Mouse (Mus musculus) neural tube, embryonic 13.5 days (tissue): ENCODE measurements at regions not wholly inside any gene's neighbourhood (a gene's known extent, or its start where the extent isn't known, plus 50 kb on each side); places are given as distances from the start of the nearest gene placed in this dataset.
A peak's percentile ranks its signal among the peaks of the same experiment; 100 is the strongest.

Experiments used
- ATAC-seq: fragments of 200-750 bp; cut with Nextera tagmentation; 2 replicates; pipeline ENCODE4 v1.8.0; 2017; ENCODE audit warnings: low read depth, mild to moderate bottlenecking, moderate TSS enrichment, moderate library complexity
- H3K27ac ChIP-seq: fragments of 300-500 bp; sonication (generic); replicated peaks from 2 replicates; pipeline ENCODE4 v1.5.1; 2015; ENCODE audit warnings: moderate library complexity, mild to moderate bottlenecking, inconsistent platforms
- H3K27me3 ChIP-seq: fragments of 300-500 bp; sonication (generic); 2 replicates; pipeline ENCODE4 v1.6.1; 2015; ENCODE audit warnings: mild to moderate bottlenecking, inconsistent platforms
- H3K36me3 ChIP-seq: fragments of 300-500 bp; sonication (generic); 2 replicates; pipeline ENCODE4 v1.6.1; 2015; ENCODE audit warnings: mild to moderate bottlenecking, inconsistent platforms
- H3K4me1 ChIP-seq: fragments of 300-500 bp; sonication (generic); replicated peaks from 2 replicates; pipeline ENCODE4 v1.6.1; 2015; ENCODE audit warnings: inconsistent platforms
- H3K4me2 ChIP-seq: fragments of 300-500 bp; sonication (generic); 2 replicates; pipeline ENCODE4 v1.6.1; 2015; ENCODE audit warnings: inconsistent platforms, mild to moderate bottlenecking, moderate library complexity
- H3K4me3 ChIP-seq: fragments of 300-500 bp; sonication (generic); 2 replicates; pipeline ENCODE4 v1.5.1; 2015; ENCODE audit warnings: mild to moderate bottlenecking, inconsistent platforms
- H3K9ac ChIP-seq: fragments of 300-500 bp; sonication (generic); 2 replicates; pipeline ENCODE4 v1.6.1; 2015; ENCODE audit warnings: moderate library complexity, mild to moderate bottlenecking, inconsistent platforms
- H3K9me3 ChIP-seq: fragments of 300-500 bp; sonication (generic); 2 replicates; pipeline ENCODE4 v1.6.1; 2016; ENCODE audit warnings: inconsistent platforms
- WGBS: fragments of 180-500 bp; shearing (Covaris S2); methylation state at CpG from one replicate; pipeline ENCODE4 v1.1.7; 2015; 5-methylcytosine and 5-hydroxymethylcytosine counted together

DNA sequence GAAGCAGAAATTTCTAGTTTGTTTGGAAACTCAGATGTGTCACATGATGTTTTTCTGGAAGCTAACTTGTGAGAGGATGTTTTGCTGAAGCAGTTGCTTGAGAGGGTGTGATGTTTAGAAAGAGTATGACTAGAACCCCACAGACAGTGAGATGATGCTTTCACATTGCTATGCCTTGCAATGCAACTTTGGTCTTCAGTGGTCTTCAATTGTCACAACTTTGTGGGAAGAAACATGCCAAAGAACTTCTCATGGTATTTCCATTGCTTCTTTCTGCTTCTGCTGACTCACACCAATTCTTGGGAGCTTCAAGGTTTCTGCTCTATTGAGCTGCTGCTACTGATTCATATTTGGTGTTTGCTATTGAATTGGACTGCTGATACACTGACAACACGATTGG lies 365.3 kb upstream of the Tmem229a start:
- Histone ChIP-seq H3K36me3 (no peaks in the 10 kb centered on the region), H3K4me3 (no peak overlapping the region), H3K4me2 (no peak overlapping the region), H3K27me3 (no peaks in the 10 kb centered on the region), H3K9me3 (no peaks in the 10 kb centered on the region), H3K27ac (no peak overlapping the region), H3K9ac (no peak overlapping the region), H3K4me1 (no peaks in the 10 kb centered on the region)
- ATAC-seq: no peak
- WGBS: 68% methylated on average over 1 of the region's 1 CpGs

DNA sequence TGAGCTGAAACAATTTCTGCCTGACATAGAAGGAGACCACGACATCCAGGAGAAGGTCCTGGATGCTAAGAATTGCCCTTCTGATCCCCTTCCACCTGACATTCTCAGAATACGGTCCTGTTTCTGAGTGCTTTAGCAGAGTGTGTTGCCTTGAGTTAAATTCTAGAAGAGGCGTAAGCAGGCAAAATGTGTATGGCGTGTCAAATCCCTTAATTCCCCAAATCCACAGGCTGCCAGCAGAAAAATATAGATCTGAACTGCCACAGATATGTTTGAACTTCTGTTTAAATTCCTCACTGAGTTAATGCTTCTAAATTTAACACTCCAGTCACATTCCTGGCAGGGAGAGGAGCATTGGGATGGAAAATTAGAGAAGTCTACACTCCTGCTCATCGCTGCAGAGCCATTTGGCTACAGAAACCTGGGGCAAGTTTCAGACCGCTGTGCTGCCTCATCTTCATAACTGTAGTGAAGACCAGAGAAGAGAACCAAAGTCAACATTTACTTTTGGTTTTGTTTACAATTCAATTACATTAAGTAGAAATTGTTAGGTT lies 364.3 kb upstream of the Tmem229a start:
- Histone ChIP-seq H3K9me3 (no peaks in the 10 kb centered on the region), H3K36me3 (no peaks in the 10 kb centered on the region), H3K4me3 (no peak overlapping the region), H3K27me3 (no peaks in the 10 kb centered on the region), H3K4me1 (no peaks in the 10 kb centered on the region), H3K9ac (no peak overlapping the region), H3K4me2 (no peak overlapping the region), H3K27ac (no peak overlapping the region)
- 90% methylated on average over 6 of the region's 6 CpGs for WGBS
- no peak for ATAC-seq

DNA sequence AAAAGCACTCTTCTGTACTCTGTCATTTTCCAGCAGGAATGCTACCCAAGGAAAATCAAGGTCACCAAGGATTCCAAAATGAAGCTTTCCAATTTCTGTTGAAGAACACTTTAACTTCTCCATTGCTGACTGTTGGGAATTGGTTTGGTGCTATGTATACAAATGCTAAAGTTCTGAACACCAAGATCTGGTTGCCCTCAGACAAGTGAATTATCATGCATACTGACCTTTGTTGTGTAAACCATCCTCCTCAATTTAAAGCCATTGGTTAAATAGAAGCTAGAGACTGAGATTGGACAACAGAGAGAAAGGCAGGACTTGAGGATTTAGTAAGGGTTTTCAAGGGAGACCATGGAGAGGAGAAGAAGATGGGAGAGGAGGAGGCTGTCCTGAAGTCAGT lies 351.4 kb upstream of the Tmem229a start:
- H3K36me3 ChIP-seq: no peaks in the 10 kb centered on the region
- no peak for ATAC-seq
- no peaks in the 10 kb centered on the region for H3K9me3 ChIP-seq
- H3K4me3 ChIP-seq: no peak overlapping the region
- H3K4me1 ChIP-seq: no peaks in the 10 kb centered on the region
- no peaks in the 10 kb centered on the region for H3K27me3 ChIP-seq
- no peak overlapping the region for H3K27ac ChIP-seq
- no peak overlapping the region for H3K4me2 ChIP-seq
- no peak overlapping the region for H3K9ac ChIP-seq

GRCm38 (mm10) chr6:25304844-25305504 lies 348.9 kb upstream of the Tmem229a start:
- H3K36me3 ChIP-seq: no peaks in the 10 kb centered on the region
- 74% methylated on average over 4 of the region's 4 CpGs for WGBS
- no peaks in the 10 kb centered on the region for H3K4me1 ChIP-seq
- H3K9me3 ChIP-seq: no peaks in the 10 kb centered on the region
- no peak overlapping the region for H3K9ac ChIP-seq
- no peak overlapping the region for H3K27ac ChIP-seq
- H3K4me2 ChIP-seq: no peak overlapping the region
- ATAC-seq: peak; percentile 82; the same call in 1 of the 2 replicates
- no peak overlapping the region for H3K4me3 ChIP-seq
- H3K27me3 ChIP-seq: no peaks in the 10 kb centered on the region

DNA sequence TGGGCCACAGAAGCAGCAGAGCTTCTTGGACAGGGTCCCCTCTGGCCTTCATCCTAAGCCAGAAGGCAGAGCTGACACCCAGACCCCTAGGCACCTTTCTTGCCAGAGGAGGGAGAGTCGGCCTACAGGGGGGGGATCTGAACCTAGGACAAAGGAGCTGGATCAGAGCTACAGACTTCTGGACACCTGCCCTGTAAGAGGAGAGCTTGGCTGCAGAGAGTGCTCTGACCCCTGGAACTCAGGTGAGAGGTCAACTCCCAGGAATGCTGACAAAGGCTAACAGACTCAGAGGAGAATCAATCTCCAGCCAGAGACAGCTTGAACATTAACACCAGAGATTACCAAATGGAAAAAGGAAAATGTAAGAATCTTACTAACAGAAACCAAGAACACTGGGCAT lies 335.5 kb upstream of the Tmem229a start:
- Histone ChIP-seq H3K9ac (no peak overlapping the region), H3K4me1 (no peaks in the 10 kb centered on the region), H3K4me3 (no peak overlapping the region), H3K36me3 (no peaks in the 10 kb centered on the region), H3K4me2 (no peak overlapping the region), H3K27ac (no peak overlapping the region), H3K27me3 (no peaks in the 10 kb centered on the region), H3K9me3 (no peaks in the 10 kb centered on the region)
- no peak for ATAC-seq
- WGBS: 89% methylated on average over 1 of the region's 1 CpGs

- Histone ChIP-seq H3K4me1 (no peaks in the 10 kb centered on the region), H3K9me3 (no peaks in the 10 kb centered on the region), H3K4me3 (no peak overlapping the region), H3K27me3 (no peaks in the 10 kb centered on the region), H3K36me3 (no peaks in the 10 kb centered on the region), H3K4me2 (no peak overlapping the region), H3K9ac (no peak overlapping the region), H3K27ac (no peak overlapping the region)
- WGBS: 88% methylated on average over 4 of the region's 4 CpGs
- no peak for ATAC-seq
Observed at GRCm38 (mm10) chr6:25287591-25287990, 331.5 kb upstream of the Tmem229a start.

- Histone ChIP-seq H3K4me3 (no peak overlapping the region), H3K27me3 (no peaks in the 10 kb centered on the region), H3K9me3 (no peaks in the 10 kb centered on the region), H3K36me3 (no peaks in the 10 kb centered on the region), H3K9ac (no peak overlapping the region), H3K4me1 (no peaks in the 10 kb centered on the region), H3K4me2 (no peak overlapping the region), H3K27ac (no peak overlapping the region)
- ATAC-seq: no peak
- WGBS: 91% methylated on average over 6 of the region's 6 CpGs
Observed at GRCm38 (mm10) chr6:25286313-25286712, 330.2 kb upstream of the Tmem229a start.

- H3K27me3 ChIP-seq: no peaks in the 10 kb centered on the region
- H3K27ac ChIP-seq: no peak overlapping the region
- 21% methylated on average over 1 of the region's 1 CpGs for WGBS
- no peak overlapping the region for H3K9ac ChIP-seq
- peaks cover 10% of the 10 kb centered on the region for H3K4me1 ChIP-seq
- no peaks in the 10 kb centered on the region for H3K36me3 ChIP-seq
- H3K4me3 ChIP-seq: no peak overlapping the region
- ATAC-seq: peak; percentile 86
- H3K4me2 ChIP-seq: no peak overlapping the region
- no peaks in the 10 kb centered on the region for H3K9me3 ChIP-seq
Observed at GRCm38 (mm10) chr6:25278509-25278908, 322.4 kb upstream of the Tmem229a start.

GRCm38 (mm10) chr6:25277703-25278447 lies 321.8 kb upstream of the Tmem229a start:
- H3K9me3 ChIP-seq: no peaks in the 10 kb centered on the region
- H3K4me3 ChIP-seq: no peak overlapping the region
- no peak overlapping the region for H3K9ac ChIP-seq
- 52% methylated on average over 8 of the region's 8 CpGs for WGBS
- H3K27me3 ChIP-seq: no peaks in the 10 kb centered on the region
- peak; percentile 72; the same call in 1 of the 2 replicates for ATAC-seq
- H3K36me3 ChIP-seq: no peaks in the 10 kb centered on the region
- peaks cover 10% of the 10 kb centered on the region for H3K4me1 ChIP-seq
- no peak overlapping the region for H3K27ac ChIP-seq
- H3K4me2 ChIP-seq: no peak overlapping the region

GRCm38 (mm10) chr6:25276221-25276620 lies 320.1 kb upstream of the Tmem229a start:
- 49% methylated on average over 2 of the region's 2 CpGs for WGBS
- no peak for ATAC-seq

DNA sequence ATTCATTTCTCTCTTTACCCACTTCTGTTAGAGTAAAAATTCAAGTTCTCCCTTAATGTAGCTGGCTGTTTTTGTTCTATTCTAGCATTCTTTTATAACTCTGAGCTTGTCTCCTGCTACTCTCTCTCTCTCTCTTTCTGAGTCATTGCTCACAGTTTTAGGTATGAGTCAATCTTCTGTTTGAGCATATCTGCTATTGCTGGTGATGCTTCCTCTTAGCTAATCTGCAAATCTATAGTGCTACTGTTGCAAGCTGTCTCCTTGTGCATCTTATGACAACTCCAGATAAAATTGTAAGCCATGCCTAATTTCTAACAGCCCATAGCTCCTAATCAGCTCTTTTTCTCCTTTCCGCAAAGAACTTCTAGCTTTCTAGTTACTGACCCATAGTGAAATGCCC lies 304.5 kb upstream of the Tmem229a start:
- Histone ChIP-seq H3K36me3 (no peaks in the 10 kb centered on the region), H3K27me3 (no peaks in the 10 kb centered on the region), H3K4me2 (no peak overlapping the region), H3K4me1 (no peaks in the 10 kb centered on the region), H3K9me3 (no peaks in the 10 kb centered on the region), H3K4me3 (no peak overlapping the region), H3K9ac (no peak overlapping the region), H3K27ac (no peak overlapping the region)
- whole genome bisulfite sequencing: 93% methylated on average over 1 of the region's 1 CpGs
- no peak for ATAC-seq

More at GRCm38 (mm10) chr6:25276221-25276620, 320.1 kb upstream of the Tmem229a start:
- H3K27me3 ChIP-seq: no peaks in the 10 kb centered on the region
- H3K9ac ChIP-seq: no peak overlapping the region
- no peaks in the 10 kb centered on the region for H3K9me3 ChIP-seq
- no peak overlapping the region for H3K27ac ChIP-seq
- H3K4me2 ChIP-seq: no peak overlapping the region
- no peaks in the 10 kb centered on the region for H3K36me3 ChIP-seq
- H3K4me1 ChIP-seq: peaks cover 10% of the 10 kb centered on the region
- H3K4me3 ChIP-seq: no peak overlapping the region

DNA sequence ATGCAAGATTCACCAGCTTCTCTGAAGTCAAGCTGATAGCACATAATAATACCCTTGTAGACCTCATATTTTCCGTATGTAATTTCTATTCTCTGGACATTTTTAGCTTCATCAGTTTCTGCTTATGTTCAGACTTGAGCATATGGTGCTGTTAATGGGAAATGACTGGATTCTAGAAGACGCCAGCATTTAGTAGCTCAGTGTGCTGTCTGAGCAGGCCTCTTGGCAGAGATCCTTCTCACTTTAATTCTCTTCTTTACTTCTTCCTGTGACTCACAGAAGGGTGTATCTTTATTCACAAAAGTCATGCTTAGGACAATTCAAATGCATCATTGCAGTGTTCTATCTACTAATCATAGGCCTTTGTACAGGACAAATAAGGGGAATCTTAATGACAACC lies 299.7 kb upstream of the Tmem229a start:
- H3K36me3 ChIP-seq: no peaks in the 10 kb centered on the region
- H3K4me2 ChIP-seq: no peak overlapping the region
- no peak for ATAC-seq
- H3K9ac ChIP-seq: no peak overlapping the region
- H3K27ac ChIP-seq: no peak overlapping the region
- no peaks in the 10 kb centered on the region for H3K27me3 ChIP-seq
- H3K9me3 ChIP-seq: no peaks in the 10 kb centered on the region
- H3K4me1 ChIP-seq: no peaks in the 10 kb centered on the region
- 69% methylated on average over 2 of the region's 2 CpGs for WGBS
- H3K4me3 ChIP-seq: no peak overlapping the region
